Mouse (Mus musculus) ES-E14 (cell line): ENCODE measurements around the gene Tgfbr3.

ENCODE experiments used
- CHD2 ChIP-seq: IDR thresholded peaks from 2 replicates; pipeline ENCODE4 v1.6.1; 2014; ENCODE audit warnings: mild to moderate bottlenecking, low read depth, low read length, inconsistent platforms
- MAFK ChIP-seq: IDR thresholded peaks from 2 replicates; pipeline ENCODE4 v1.6.1; 2014; ENCODE audit warnings: mild to moderate bottlenecking, low read depth, low read length, inconsistent platforms; ENCODE audit not compliant: insufficient read depth
- ZNF384 ChIP-seq: IDR thresholded peaks from 2 replicates; pipeline ENCODE4 v1.6.1; 2012; ENCODE audit warnings: low read depth, low read length, inconsistent platforms

DNA sequence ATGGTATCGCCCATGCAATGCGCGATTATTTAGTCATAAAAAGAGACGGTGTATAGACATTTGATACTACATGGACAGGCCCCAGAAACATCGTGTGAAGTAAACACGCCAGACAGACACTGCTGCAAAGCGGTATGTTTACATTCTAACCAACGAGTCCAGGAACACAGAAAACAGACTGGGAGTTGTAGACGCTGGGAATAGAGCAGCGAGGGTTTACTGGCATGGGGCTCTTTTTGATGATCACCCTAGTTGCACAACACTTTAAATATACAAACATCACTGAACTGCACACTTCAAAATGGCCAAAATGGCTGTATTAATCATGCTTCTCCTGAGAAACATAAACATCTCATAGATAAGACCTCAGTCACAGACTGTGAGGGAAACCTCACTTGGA, 100.9 kb downstream of the Tgfbr3 start:
- TF ChIP-seq ZNF384: no peak
- TF ChIP-seq CHD2: no peak
- TF ChIP-seq MAFK: no peak
